Comparison of ENCODE assay signal across 13 mouse cellular contexts in the genomic region with DNA sequence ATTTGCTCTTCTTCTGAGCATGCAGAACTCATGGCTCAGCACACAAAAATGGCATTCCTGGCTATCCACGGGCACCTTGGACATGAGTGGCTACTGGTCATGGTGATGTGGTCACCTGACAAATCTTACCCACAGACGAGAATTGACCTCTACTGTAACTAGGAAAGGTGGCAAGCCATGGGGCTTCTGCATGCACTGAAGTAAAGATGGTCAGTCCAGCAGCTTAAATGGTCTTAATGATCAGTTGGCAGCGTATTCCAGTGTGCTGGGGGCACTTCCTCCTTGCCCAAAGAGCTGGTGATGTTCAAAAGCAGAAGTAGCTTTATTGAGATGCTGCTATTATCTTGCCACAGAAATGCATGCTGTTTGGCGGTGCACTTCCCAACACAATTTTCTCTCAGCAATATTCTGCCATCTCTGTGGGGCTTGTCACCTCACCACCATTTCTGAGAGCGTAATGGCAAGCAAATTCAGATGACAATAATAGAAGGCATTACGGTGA.
"Had no signal": no experiment of that assay in that cellular context is flagged by ENCODE, and none has a peak within 500 bp of the region (broad histone marks: within the 10 kb centered on the region; RNA-seq: fewer than 3 reads in every experiment).

No protein-coding gene starts in this region.

- H3K36me3 ChIP-seq: limb, embryonic 15.5 days; liver, embryonic 12.5 days had no signal

- H3K9me3 ChIP-seq: limb, embryonic 15.5 days; liver, embryonic 12.5 days; midbrain, embryonic 13.5 days had no signal

- H3K27me3 ChIP-seq: limb, embryonic 15.5 days; liver, embryonic 12.5 days; midbrain, embryonic 13.5 days had no signal

- ATAC-seq: liver, embryonic 12.5 days; midbrain, embryonic 13.5 days had no signal

- H3K4me1 ChIP-seq: liver, embryonic 12.5 days had no signal

- DNase-seq: kidney, postnatal 4 days; lung, embryonic 14.5 days; lung, postnatal 10 days; right cerebral cortex, adult 18-20 months; right cerebral cortex, postnatal 25 days; thymus, adult 18-20 months; thymus, postnatal 14 days had no signal

- H3K4me3 ChIP-seq: left cerebral cortex, adult 2 months; limb, embryonic 15.5 days; liver, embryonic 12.5 days; midbrain, embryonic 13.5 days; myocyte had no signal

- H3K27ac ChIP-seq: left cerebral cortex, adult 2 months; limb, embryonic 15.5 days; liver, embryonic 12.5 days; macrophage; midbrain, embryonic 13.5 days had no signal
